Mouse (Mus musculus) midbrain, postnatal 0 days (tissue): ENCODE data around the gene Rps6kb2. TPM values are rescaled to one million over a fixed set of nuclear protein-coding genes. Genes with fewer than 3 reads are reported as not detected.
"Not testable (repeated sequence)": the region's sequence is repeated elsewhere in the genome, so short reads cannot be mapped to it uniquely, and the experiment has no call there.

Experiments used
- ATAC-seq: fragments of 200-750 bp; cut with Nextera tagmentation; 2 replicates; pipeline ENCODE4 v1.8.0; 2017; ENCODE audit warnings: moderate number of reproducible peaks, mild to moderate bottlenecking, moderate TSS enrichment, moderate library complexity; ENCODE audit not compliant: low FRiP score
- DNase-seq: peaks from one replicate; pipeline ENCODE4 v3.0.0-alpha.2; 2015; ENCODE audit warnings: low spot score
- H3K27ac ChIP-seq: fragments of 300-500 bp; sonication (generic); 2 replicates; pipeline ENCODE4 v1.5.1; 2014; ENCODE audit warnings: low read depth, mild to moderate bottlenecking, low read length, mixed read lengths
- H3K27me3 ChIP-seq: fragments of 300-500 bp; sonication (generic); 2 replicates; pipeline ENCODE4 v1.6.1; 2014; ENCODE audit warnings: low read length, control low read depth, mixed read lengths; ENCODE audit not compliant: insufficient read depth
- H3K36me3 ChIP-seq: fragments of 300-500 bp; sonication (generic); 2 replicates; pipeline ENCODE4 v1.6.1; 2014; ENCODE audit warnings: low read length, control low read depth, mixed read lengths; ENCODE audit not compliant: insufficient read depth
- H3K4me1 ChIP-seq: fragments of 300-500 bp; sonication (generic); 2 replicates; pipeline ENCODE4 v1.6.1; 2014; ENCODE audit warnings: mild to moderate bottlenecking, control low read depth, antibody characterized with exemption, low read length, mixed read lengths; ENCODE audit not compliant: insufficient read depth
- H3K4me2 ChIP-seq: fragments of 300-500 bp; sonication (generic); 2 replicates; pipeline ENCODE4 v1.6.1; 2014; ENCODE audit warnings: low read depth, mild to moderate bottlenecking, low read length, mixed read lengths; ENCODE audit not compliant: poor library complexity, severe bottlenecking
- H3K4me3 ChIP-seq: fragments of 300-500 bp; sonication (generic); 2 replicates; pipeline ENCODE4 v1.5.1; 2014; ENCODE audit warnings: low read depth, mild to moderate bottlenecking, low read length, moderate library complexity
- H3K9ac ChIP-seq: fragments of 300-500 bp; sonication (generic); replicated peaks from 2 replicates; pipeline ENCODE4 v1.6.1; 2014; ENCODE audit warnings: mild to moderate bottlenecking, low read length, moderate library complexity, mixed read lengths; ENCODE audit not compliant: poor library complexity, severe bottlenecking
- H3K9me3 ChIP-seq: fragments of 300-500 bp; sonication (generic); 2 replicates; pipeline ENCODE4 v1.6.1; 2016; ENCODE audit warnings: low read length, control low read depth
- CTCF ChIP-seq: IDR thresholded peaks from 2 replicates; pipeline ENCODE4 v1.5.1; 2016; ENCODE audit warnings: antibody characterized with exemption, mild to moderate bottlenecking
- WGBS: fragments of 180-500 bp; shearing (Covaris S2); extraction: QIAGEN DNeasy Blood & Tissue Kit; methylation state at CpG from one replicate; pipeline ENCODE4 v1.1.7; 2014; 5-methylcytosine and 5-hydroxymethylcytosine counted together
- polyA plus RNA-seq: library from polyadenylated mRNA; unstranded; fragments of >200 nt; fragmentation: Nextera tagmentation; extraction: Ambion mirVana; gene quantifications from 2 replicates; pipeline ENCODE4 v1.2.1, GENCODE M21; 2015
- total RNA-seq: library from RNA; depleted of rRNA; stranded (reverse); fragments of >200 nt; gene quantifications from 2 replicates; pipeline ENCODE4 v1.2.3, GENCODE M21; 2014

The Rps6kb2 gene
- total and polyA plus RNA-seq, 2 experiments from 2014 or later = 23.5 to 62.8 TPM

GRCm38 (mm10) chr19:4135963-4136345 lies 27.2 kb downstream of the Rps6kb2 start:
- not testable (repeated sequence) for H3K4me3 ChIP-seq, H3K27ac ChIP-seq, H3K4me1 ChIP-seq, H3K9ac ChIP-seq, H3K27me3 ChIP-seq, ATAC-seq, H3K9me3 ChIP-seq, H3K4me2 ChIP-seq, DNase-seq
- peak; percentile 46 for TF ChIP-seq CTCF
- peaks cover 19% of the 10 kb centered on the region for H3K36me3 ChIP-seq
- 22% methylated on average over 8 of the region's 8 CpGs for WGBS

- H3K27ac ChIP-seq, H3K27me3 ChIP-seq, H3K4me1 ChIP-seq, DNase-seq, ATAC-seq, H3K9ac ChIP-seq, H3K4me2 ChIP-seq, H3K9me3 ChIP-seq, H3K4me3 ChIP-seq: not testable (repeated sequence)
- WGBS = 82% methylated on average over 6 of the region's 6 CpGs
- peaks cover 19% of the 10 kb centered on the region for H3K36me3 ChIP-seq
Observed at GRCm38 (mm10) chr19:4135229-4135962, 27.8 kb downstream of the Rps6kb2 start.

GRCm38 (mm10) chr19:4134354-4134753 lies 28.8 kb downstream of the Rps6kb2 start:
- no peaks in the 10 kb centered on the region for H3K4me1 ChIP-seq
- H3K9ac ChIP-seq = no peak overlapping the region
- peaks cover 28% of the 10 kb centered on the region for H3K36me3 ChIP-seq
- no peak for ATAC-seq
- no peak for DNase-seq
- H3K27ac ChIP-seq = no peak overlapping the region
- TF ChIP-seq CTCF = no peak
- H3K4me2 ChIP-seq = no peak overlapping the region
- 88% methylated on average over 4 of the region's 4 CpGs for WGBS
- no peaks in the 10 kb centered on the region for H3K27me3 ChIP-seq
- no peaks in the 10 kb centered on the region for H3K9me3 ChIP-seq
- H3K4me3 ChIP-seq = no peak overlapping the region

- H3K27me3 ChIP-seq = no peaks in the 10 kb centered on the region
- H3K9ac ChIP-seq = no peak overlapping the region
- H3K4me1 ChIP-seq = 0 out of 2 replicates have a peak, but pooled peaks cover 9% of the 10 kb centered on the region
- ATAC-seq (no peak), DNase-seq (no peak)
- H3K27ac ChIP-seq = no peak overlapping the region
- H3K4me3 ChIP-seq = no peak overlapping the region
- no peaks in the 10 kb centered on the region for H3K9me3 ChIP-seq
- no peak for TF ChIP-seq CTCF
- peaks cover 37% of the 10 kb centered on the region for H3K36me3 ChIP-seq
- 85% methylated on average over 2 of the region's 2 CpGs for WGBS
- no peak overlapping the region for H3K4me2 ChIP-seq
Observed at GRCm38 (mm10) chr19:4131768-4132167, 31.4 kb downstream of the Rps6kb2 start.

GRCm38 (mm10) chr19:4131075-4131474 lies 32.1 kb downstream of the Rps6kb2 start:
- Histone ChIP-seq H3K4me3 (no peak overlapping the region), H3K27ac (no peak overlapping the region), H3K9me3 (no peaks in the 10 kb centered on the region), H3K27me3 (no peaks in the 10 kb centered on the region), H3K36me3 (peaks cover 37% of the 10 kb centered on the region), H3K9ac (no peak overlapping the region), H3K4me2 (no peak overlapping the region), H3K4me1 (peaks cover 12% of the 10 kb centered on the region; the same call in 1 of the 2 replicates)
- ATAC-seq = no peak
- DNase-seq = no peak
- 98% methylated on average over 5 of the region's 5 CpGs for WGBS
- no peak for TF ChIP-seq CTCF

- Histone ChIP-seq H3K36me3 (peaks cover 37% of the 10 kb centered on the region), H3K9me3 (no peaks in the 10 kb centered on the region), H3K27ac (no peak overlapping the region), H3K27me3 (no peaks in the 10 kb centered on the region), H3K4me3 (no peak overlapping the region), H3K4me2 (no peak overlapping the region), H3K9ac (no peak overlapping the region), H3K4me1 (peaks cover 12% of the 10 kb centered on the region; the same call in 1 of the 2 replicates)
- ATAC-seq (no peak), DNase-seq (no peak)
- WGBS = 95% methylated on average over 4 of the region's 4 CpGs
- TF ChIP-seq CTCF = no peak
Observed at GRCm38 (mm10) chr19:4130106-4130505, 33.0 kb downstream of the Rps6kb2 start.
